Mouse (Mus musculus) skeletal muscle tissue, postnatal 0 days (tissue): ENCODE measurements around the gene Rnf5. TPM values are rescaled to one million over a fixed set of nuclear protein-coding genes. Genes with fewer than 3 reads are reported as not detected.

Source experiments
- polyA plus RNA-seq: library from polyadenylated mRNA; unstranded; fragments of >200 nt; fragmentation: Nextera tagmentation; extraction: Ambion mirVana; gene quantifications from 2 replicates; pipeline ENCODE4 v1.2.1, GENCODE M21; 2015

The Rnf5 gene
- 41.4 and 51.6 TPM in 2 replicates for polyA plus RNA-seq

GRCm38 (mm10) chr17:34603375-34604060, at the start of gene Rnf5:
Gene Rnf5, minus strand, starts transcription at chr17:34603690.

GRCm38 (mm10) chr17:34646906-34647787, 43.7 kb upstream of the Rnf5 start, which contains the start of gene Atf6b:
Gene Atf6b, plus strand, starts transcription at chr17:34647146.

GRCm38 (mm10) chr17:34644608-34645007, 41.1 kb upstream of the Rnf5 start, which contains the start of gene Fkbpl:
Gene Fkbpl, plus strand, starts transcription at chr17:34644764.

GRCm38 (mm10) chr17:34629221-34629751, 25.8 kb upstream of the Rnf5 start, which contains the start of gene Prrt1:
Gene Prrt1, plus strand, starts transcription at chr17:34629533.

GRCm38 (mm10) chr17:34627943-34628643, 24.6 kb upstream of the Rnf5 start, which contains the start of gene Ppt2:
Gene Ppt2, minus strand, starts transcription at chr17:34628510.

GRCm38 (mm10) chr17:34615871-34616270, 12.4 kb upstream of the Rnf5 start, which contains the start of gene Egfl8:
Gene Egfl8, minus strand, starts transcription at chr17:34615971.

GRCm38 (mm10) chr17:34604061-34604508, 595 bp upstream of the Rnf5 start, which contains the start of gene Agpat1:
Gene Agpat1, plus strand, starts transcription at chr17:34604262.

GRCm38 (mm10) chr17:34597566-34598095, 5.9 kb downstream of the Rnf5 start, which contains the start of gene Ager:
Gene Ager, plus strand, starts transcription at chr17:34597862.

GRCm38 (mm10) chr17:34591029-34591993, 12.2 kb downstream of the Rnf5 start, which contains the start of gene Pbx2:
Gene Pbx2, plus strand, starts transcription at chr17:34591266.

GRCm38 (mm10) chr17:34589681-34590101, 13.8 kb downstream of the Rnf5 start, which contains the start of gene Gpsm3:
Gene Gpsm3, plus strand, starts transcription at chr17:34589806.

GRCm38 (mm10) chr17:34564003-34564421, 39.5 kb downstream of the Rnf5 start, which contains the start of gene Notch4:
Gene Notch4, plus strand, starts transcription at chr17:34564268.

Other genes with a start within 250 kb of the Rnf5 start
- 0.18 and 0.24 TPM in 2 replicates for gene Btnl2, start 248.9 kb downstream of the Rnf5 start, polyA plus RNA-seq
- not detected in 2 replicates for gene Btnl1, start 226.6 kb downstream of the Rnf5 start, polyA plus RNA-seq
- gene BC051142, start 204.9 kb downstream of the Rnf5 start, polyA plus RNA-seq = 0.51 and 0.82 TPM in 2 replicates
- gene Btnl4, start 126.4 kb downstream of the Rnf5 start, polyA plus RNA-seq = not detected in 2 replicates
- not detected in 2 replicates for gene Btnl6, start 86.3 kb downstream of the Rnf5 start, polyA plus RNA-seq
- 3.6 and 4.2 TPM in 2 replicates for gene Notch4, start 39.4 kb downstream of the Rnf5 start, polyA plus RNA-seq
- 8.5 and 8.6 TPM in 2 replicates for gene Gpsm3, start 13.9 kb downstream of the Rnf5 start, polyA plus RNA-seq
- gene Pbx2, start 12.4 kb downstream of the Rnf5 start, polyA plus RNA-seq = 5.9 and 6.4 TPM in 2 replicates
- 1.1 and 1.2 TPM in 2 replicates for gene Ager, start 5.8 kb downstream of the Rnf5 start, polyA plus RNA-seq
- gene Agpat1, start 572 bp upstream of the Rnf5 start, polyA plus RNA-seq = 27.7 and 30.6 TPM in 2 replicates
- 16.9 and 21.7 TPM in 2 replicates for gene Egfl8, start 12.3 kb upstream of the Rnf5 start, polyA plus RNA-seq
- 24.2 and 24.7 TPM in 2 replicates for gene Ppt2, start 24.8 kb upstream of the Rnf5 start, polyA plus RNA-seq
- gene Prrt1, start 25.8 kb upstream of the Rnf5 start, polyA plus RNA-seq = 0.08 and 0.19 TPM in 2 replicates
- gene Fkbpl, start 41.1 kb upstream of the Rnf5 start, polyA plus RNA-seq = 10.5 and 13.4 TPM in 2 replicates
- gene Atf6b, start 43.5 kb upstream of the Rnf5 start, polyA plus RNA-seq = 16.5 and 20.5 TPM in 2 replicates
- gene Tnxb, start 66.8 kb upstream of the Rnf5 start, polyA plus RNA-seq = 15.2 and 16.9 TPM in 2 replicates
- 0.82 and 3.6 TPM in 2 replicates for gene C4b, start 140.2 kb upstream of the Rnf5 start, polyA plus RNA-seq
- not detected in 2 replicates for gene Cyp21a1, start 200.9 kb upstream of the Rnf5 start, polyA plus RNA-seq
- 11.6 and 15.6 TPM in 2 replicates for gene Stk19, start 233.3 kb upstream of the Rnf5 start, polyA plus RNA-seq
- 21.0 and 22.2 TPM in 2 replicates for gene Dxo, start 233.3 kb upstream of the Rnf5 start, polyA plus RNA-seq
- gene Skiv2l, start 246.5 kb upstream of the Rnf5 start, polyA plus RNA-seq = 15.7 and 16.8 TPM in 2 replicates
- gene Nelfe, start 246.7 kb upstream of the Rnf5 start, polyA plus RNA-seq = 33.1 and 42.1 TPM in 2 replicates